Mouse (Mus musculus) bone marrow macrophage, adult 2 months (primary cell): ENCODE data around the gene Pip5k1c.

Experiments used
- CTCF ChIP-seq: IDR thresholded peaks from 2 replicates; pipeline ENCODE4 v1.5.1; 2012; ENCODE audit warnings: low read depth, mild to moderate bottlenecking, low read length, moderate library complexity
- POLR2A ChIP-seq: IDR thresholded peaks from 2 replicates; pipeline ENCODE4 v1.6.1; 2012; ENCODE audit warnings: mild to moderate bottlenecking, low read depth, low read length, borderline replicate concordance

GRCm38 (mm10) chr10:81325781-81326180 is 33.0 kb downstream of the Pip5k1c start:
- TF ChIP-seq CTCF (no peak), POLR2A (no peak)
